Mouse (Mus musculus) adrenal gland, adult 8-10 months (tissue): ENCODE results near the gene Fryl. TPM values are rescaled to one million over a fixed set of nuclear protein-coding genes. Genes with fewer than 3 reads are reported as not detected.
"Not testable (repeated sequence)": the region's sequence is repeated elsewhere in the genome, so short reads cannot be mapped to it uniquely, and the experiment has no call there.

Experiments
- DNase-seq: peaks from one replicate; pipeline ENCODE4 v3.0.0; 2022
- total RNA-seq, 4 experiments: library from RNA; stranded (reverse); gene quantifications; 2 replicates each; pipeline ENCODE4 v1.2.4; 2022

Fryl gene
- total RNA-seq, 4 experiments from 2014 or later, result 39.3 to 67.3 (median 51.1) TPM

GRCm38 (mm10) chr5:73006784-73007581 lies 249.4 kb downstream of the Fryl start, which contains the start of gene Slc10a4:
Gene Slc10a4 (plus strand): TSS chr5:73006883.
- peak; percentile 8 for DNase-seq

DNA sequence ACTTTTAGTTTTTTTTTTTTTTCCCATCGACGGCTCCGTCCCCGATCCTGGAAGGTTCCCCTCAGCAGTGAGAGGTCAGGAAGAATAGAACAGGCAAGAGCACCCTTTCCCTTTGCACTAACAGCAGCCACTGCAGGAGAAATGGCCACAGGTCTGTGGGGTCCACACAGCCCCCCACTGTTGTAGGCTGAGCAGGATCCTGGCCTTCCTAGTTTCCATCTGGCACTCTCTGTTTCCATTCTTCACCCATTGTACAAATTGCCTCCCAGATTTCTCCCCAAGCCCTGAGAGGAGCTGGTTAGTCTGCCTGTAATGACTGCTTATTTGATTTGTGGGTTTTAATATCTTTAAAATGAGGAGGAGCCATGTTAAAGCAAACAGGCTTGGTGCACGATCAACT lies 252.4 kb downstream of the Fryl start:
- DNase-seq, result no peak

DNA sequence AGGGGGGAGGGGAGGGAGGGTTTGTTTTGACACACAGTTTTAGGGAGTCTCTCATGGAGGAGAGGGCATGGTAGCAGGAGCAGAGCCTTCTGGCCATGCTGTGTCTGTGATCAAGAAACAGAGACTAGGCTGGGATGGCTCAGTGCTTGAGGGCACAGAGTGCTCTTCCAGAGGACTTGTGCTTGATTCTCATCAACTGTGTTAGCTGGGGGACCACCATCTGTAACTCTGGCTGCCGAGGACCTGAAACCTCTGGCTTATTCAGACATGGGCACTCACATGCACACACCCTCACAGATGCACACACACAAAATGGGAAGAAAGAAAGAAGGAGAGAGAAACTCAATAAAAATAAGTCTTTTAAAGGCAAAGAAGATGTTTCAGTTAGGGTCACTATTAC lies 257.9 kb downstream of the Fryl start:
- not testable (repeated sequence) for DNase-seq

DNA sequence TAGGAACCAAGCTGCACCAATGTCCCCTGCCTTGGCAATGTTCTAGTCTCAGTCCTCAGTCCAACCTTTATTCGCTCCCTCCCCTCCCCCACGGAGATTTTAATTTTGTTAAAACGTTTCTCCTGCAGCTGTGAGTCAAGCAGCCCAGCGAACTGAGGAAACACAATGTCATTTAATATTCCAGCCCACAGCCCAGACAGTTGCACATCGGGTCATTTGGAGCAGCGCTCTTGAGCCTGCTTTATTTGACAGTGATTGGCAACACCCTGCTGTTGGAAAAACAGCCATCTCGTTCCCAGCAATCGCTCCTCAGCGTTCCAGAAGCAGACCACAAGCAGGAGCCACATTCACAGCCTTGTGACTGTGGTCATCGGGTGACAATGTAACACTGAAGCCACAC lies 261.0 kb downstream of the Fryl start:
- no peak for DNase-seq

DNA sequence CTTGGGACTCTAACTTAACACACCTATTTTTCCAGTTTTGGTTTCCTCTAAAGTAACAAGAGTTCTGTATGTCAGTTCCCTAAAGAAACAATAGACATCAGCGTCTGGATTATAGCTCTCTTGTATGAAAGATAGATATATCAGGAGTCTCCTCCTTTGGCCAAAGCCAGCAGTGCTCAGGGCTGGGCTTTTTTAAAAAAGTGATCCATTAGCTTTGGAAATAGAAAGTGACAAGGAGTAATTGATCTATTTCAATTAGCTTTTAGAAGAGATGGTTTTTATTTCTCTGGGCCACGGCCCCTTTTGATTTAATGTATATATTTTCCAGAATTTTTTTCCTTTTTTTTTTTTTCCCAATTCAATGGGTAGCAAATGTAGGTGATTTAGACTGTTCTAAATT lies 261.5 kb downstream of the Fryl start:
- DNase-seq, result no peak

DNA sequence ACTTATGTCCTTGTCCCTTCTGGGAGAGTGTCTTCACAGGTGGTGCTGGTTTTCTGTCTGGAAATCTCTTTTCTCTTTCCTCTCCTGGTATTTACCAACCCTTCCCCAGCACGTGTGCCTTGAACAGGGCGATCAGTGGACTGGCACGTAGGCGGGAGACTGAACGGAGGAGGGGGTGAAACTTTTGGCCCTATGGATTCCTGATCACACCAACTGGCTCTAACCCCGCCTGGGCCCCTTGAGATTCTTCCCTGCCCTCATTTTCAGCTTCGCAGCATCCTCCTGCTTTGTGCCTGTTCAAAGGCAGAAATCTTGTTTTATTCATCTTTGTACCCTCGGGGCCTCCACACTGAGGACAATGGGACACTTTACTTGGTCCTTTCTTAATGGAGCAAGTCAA lies 262.0 kb downstream of the Fryl start:
- DNase-seq, result no peak

- no peak for DNase-seq
These were observed 263.9 kb downstream of the Fryl start for GRCm38 (mm10) chr5:72992474-72992873.

- DNase-seq, result no peak
These were observed 266.7 kb downstream of the Fryl start for GRCm38 (mm10) chr5:72989756-72990155.

GRCm38 (mm10) chr5:72987786-72988185 lies 268.6 kb downstream of the Fryl start:
- DNase-seq, result no peak

GRCm38 (mm10) chr5:72984091-72984490 lies 272.3 kb downstream of the Fryl start:
- no peak for DNase-seq

- no peak for DNase-seq
These were observed 279.9 kb downstream of the Fryl start for GRCm38 (mm10) chr5:72976539-72976938.

- no peak for DNase-seq
These were observed 280.4 kb downstream of the Fryl start for GRCm38 (mm10) chr5:72975996-72976395.

DNA sequence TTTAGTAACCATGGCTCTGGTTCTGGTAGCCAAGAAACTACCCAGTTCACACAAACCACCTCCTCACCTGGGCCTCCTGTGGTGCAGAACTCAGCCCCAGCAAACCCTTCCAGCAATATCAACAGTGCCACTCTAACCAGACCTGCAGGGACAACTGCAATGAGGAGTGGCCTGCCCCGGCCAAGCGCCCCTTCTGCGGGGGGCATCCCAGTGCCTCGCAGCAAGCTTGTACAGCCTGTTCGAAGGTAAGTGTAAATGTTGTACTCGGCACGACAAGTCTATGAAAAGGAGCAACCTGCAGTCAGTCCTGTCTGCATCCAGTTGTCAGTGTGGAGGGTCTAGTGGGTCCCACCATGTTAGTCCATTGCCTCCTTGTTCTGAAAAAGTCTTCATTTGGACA lies 281.8 kb downstream of the Fryl start, which contains the start of gene Gm10135:
TSS of gene Gm10135 (minus strand) at position 101 of the 400 bp plus-strand sequence.
- DNase-seq, result no peak

- DNase-seq, result no peak
These were observed 283.5 kb downstream of the Fryl start for GRCm38 (mm10) chr5:72972934-72973333.

DNA sequence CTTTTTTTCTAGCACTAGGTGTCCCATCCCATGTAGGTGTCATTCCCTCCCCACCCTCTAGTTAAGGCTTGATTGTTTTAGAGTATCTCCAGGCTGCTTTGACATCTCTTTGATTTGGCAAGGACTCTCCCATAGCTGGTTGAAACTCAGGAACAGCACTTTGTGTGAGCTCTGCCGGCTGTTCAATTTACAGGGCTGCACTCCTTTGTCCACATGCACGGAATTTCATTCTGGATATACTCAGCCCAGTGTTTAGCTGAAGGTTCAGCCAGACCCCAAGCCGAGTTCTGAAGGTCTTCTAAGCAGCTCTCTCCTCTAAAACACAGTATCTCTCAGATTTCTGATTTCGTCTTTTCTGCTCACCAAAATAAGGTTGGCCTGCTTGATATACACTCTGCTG lies 284.0 kb downstream of the Fryl start:
- no peak for DNase-seq

Other genes starting within 250 kb of the Fryl start
- gene Slc10a4, start 249.7 kb downstream of the Fryl start, total RNA-seq, result 10 to 100 TPM in 2 of 4 experiments, 1 to 10 TPM in 2; 7.7 to 13.1 (median 11.3) TPM
- 100 to 1,000 TPM; 234 to 288 (median 240) TPM for gene Ociad1, start 36.2 kb upstream of the Fryl start, total RNA-seq
- gene Ociad2, start 84.4 kb upstream of the Fryl start, total RNA-seq, result 10 to 100 TPM; 25.6 to 40.4 (median 38.7) TPM
- not detected for gene Cwh43, start 149.5 kb upstream of the Fryl start, total RNA-seq
- 10 to 100 TPM; 35.7 to 57.0 (median 46.4) TPM for gene Dcun1d4, start 224.4 kb upstream of the Fryl start, total RNA-seq